8 mouse cellular contexts compared by ENCODE assay signal in the genomic region with DNA sequence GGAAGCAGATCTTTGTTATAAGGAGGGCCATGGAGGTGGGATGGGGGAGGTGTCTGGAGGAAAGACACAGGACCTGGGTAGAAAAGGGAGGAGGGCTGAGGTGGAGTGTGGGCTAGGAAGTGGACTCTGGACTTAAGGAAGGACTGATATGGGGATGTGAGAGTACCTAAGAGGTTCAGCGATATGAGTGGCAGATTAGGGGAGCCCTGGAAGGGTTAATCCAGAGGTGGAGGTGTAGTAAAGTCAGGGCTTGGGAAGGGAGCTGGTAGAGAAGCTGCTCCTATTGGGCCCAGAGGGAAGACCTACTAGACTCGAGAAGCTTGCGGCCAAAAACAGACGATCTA. TPM values are rescaled to one million over a fixed set of nuclear protein-coding genes. Genes with fewer than 3 reads are reported as not detected.
DNase-seq lines count a peak whose midpoint lies in the region; ATAC-seq and TF ChIP-seq lines count a peak whose summit lies in the region.

No protein-coding gene starts in this region.

- no peak for TF ChIP-seq POLR2A in thymus, adult 2 months (IDR thresholded peaks at IDR 0.05; ENCODE audit: control insufficient read depth, extremely low read depth, insufficient read depth, low read length, poor library complexity)

- 0 out of 2 replicates have a peak, but pooled peaks cover 10% of the 10 kb centered on the region for H3K4me1 ChIP-seq in thymus, adult 2 months (replicated peaks; ENCODE audit: control insufficient read depth, insufficient read depth, low read length)
- H3K4me1 ChIP-seq in liver, embryonic 12.5 days: peaks cover 20% of the 10 kb centered on the region

- peak overlapping the region; percentile 72 for H3K4me2 ChIP-seq in liver, embryonic 12.5 days

- no peaks in the 10 kb centered on the region for H3K9me3 ChIP-seq in liver, embryonic 12.5 days (replicated peaks)

- 0 out of 2 replicates have a peak, but pooled peaks have one; percentile 14 for ATAC-seq in frontal cortex, adult (ENCODE audit: low TSS enrichment)
- ATAC-seq in liver, embryonic 12.5 days: no peak

- no peak for DNase-seq in frontal cortex, adult 2 months (ENCODE audit: extremely low spot score in 1 of 2, low spot score in 1 of 2)
- DNase-seq in thymus, adult 2 months: no peak
- no peak for DNase-seq in thymus, postnatal 4 days
- DNase-seq in yolk sac, embryonic 10.5 days (ENCODE audit: low spot score): peak; percentile 33
- DNase-seq in layer of hippocampus, adult 9-10 months (ENCODE audit: low spot score): no peak
- DNase-seq in cerebellum, adult 8-10 months: no peak

- H3K9ac ChIP-seq in liver, embryonic 12.5 days: peak overlapping the region; percentile 55; the same call in 1 of the 2 replicates

- no peak for TF ChIP-seq CTCF in thymus, adult 2 months (IDR thresholded peaks at IDR 0.05; ENCODE audit: borderline replicate concordance, control insufficient read depth, extremely low read depth, insufficient read depth, low read length, poor library complexity)

- peaks cover 16% of the 10 kb centered on the region for H3K36me3 ChIP-seq in thymus, adult 2 months (ENCODE audit: control insufficient read depth, insufficient read depth, low read length)
- peaks cover 34% of the 10 kb centered on the region for H3K36me3 ChIP-seq in liver, embryonic 12.5 days

- H3K4me3 ChIP-seq in thymus, adult 2 months (ENCODE audit: control insufficient read depth, insufficient read depth, low read length): peak overlapping the region; percentile 60
- H3K4me3 ChIP-seq in liver, embryonic 12.5 days: peak overlapping the region; percentile 53

- H3K27me3 ChIP-seq in thymus, adult 2 months (ENCODE audit: control insufficient read depth, insufficient read depth, low read length): no peaks in the 10 kb centered on the region
- H3K27me3 ChIP-seq in liver, embryonic 12.5 days (replicated peaks): no peaks in the 10 kb centered on the region

- no peak overlapping the region for H3K27ac ChIP-seq in thymus, adult 2 months (ENCODE audit: control insufficient read depth, insufficient read depth, low read length)
- no peak overlapping the region for H3K27ac ChIP-seq in liver, embryonic 12.5 days

- WGBS in thymus, adult 2 months: 34% methylated on average over 4 of the region's 4 CpGs
- 27% methylated on average over 4 of the region's 4 CpGs for WGBS in liver, embryonic 12.5 days (ENCODE audit: insufficient replicate concordance)

RNA-seq across cellular contexts. Expression of a gene that starts 0.7 kb away (rescaled TPM):
- 118 and 124 TPM in 2 replicates for polyA plus RNA-seq in frontal cortex, adult 2 months (2012; rRNA removed)
- 39.9 and 44.4 TPM in 2 replicates for polyA plus RNA-seq in thymus, adult 2 months (2012; rRNA removed)
- 13.0 and 13.4 TPM in 2 replicates for polyA plus RNA-seq in liver, embryonic 12.5 days (2016; fragmentation: Nextera tagmentation; extraction: Ambion mirVana)

RNA-seq across cellular contexts. Expression of a gene that starts 6.8 kb away (rescaled TPM):
- polyA plus RNA-seq in frontal cortex, adult 2 months (2012; rRNA removed): 0.18 and 0.55 TPM in 2 replicates
- polyA plus RNA-seq in thymus, adult 2 months (2012; rRNA removed): 1.8 and 1.9 TPM in 2 replicates
- polyA plus RNA-seq in liver, embryonic 12.5 days (2016; fragmentation: Nextera tagmentation; extraction: Ambion mirVana): not detected in 2 replicates

RNA-seq across cellular contexts. Expression of a gene that starts 14.8 kb away (rescaled TPM):
- 75.0 and 77.0 TPM in 2 replicates for polyA plus RNA-seq in frontal cortex, adult 2 months (2012; rRNA removed)
- 86.6 and 105 TPM in 2 replicates for polyA plus RNA-seq in thymus, adult 2 months (2012; rRNA removed)
- 14.6 and 15.6 TPM in 2 replicates for polyA plus RNA-seq in liver, embryonic 12.5 days (2016; fragmentation: Nextera tagmentation; extraction: Ambion mirVana)

RNA-seq across cellular contexts. Expression of a gene that starts 21.8 kb away (rescaled TPM):
- 23.7 and 25.4 TPM in 2 replicates for polyA plus RNA-seq in frontal cortex, adult 2 months (2012; rRNA removed)
- polyA plus RNA-seq in thymus, adult 2 months (2012; rRNA removed): 6.8 and 9.3 TPM in 2 replicates
- 2.6 and 3.2 TPM in 2 replicates for polyA plus RNA-seq in liver, embryonic 12.5 days (2016; fragmentation: Nextera tagmentation; extraction: Ambion mirVana)

RNA-seq across cellular contexts. Expression of a gene that starts 32.0 kb away (rescaled TPM):
- polyA plus RNA-seq in frontal cortex, adult 2 months (2012; rRNA removed): 26.2 and 32.7 TPM in 2 replicates
- 12.2 and 12.8 TPM in 2 replicates for polyA plus RNA-seq in thymus, adult 2 months (2012; rRNA removed)
- 18.9 and 20.8 TPM in 2 replicates for polyA plus RNA-seq in liver, embryonic 12.5 days (2016; fragmentation: Nextera tagmentation; extraction: Ambion mirVana)
